Mouse (Mus musculus): ENCODE data around the gene Xxylt1.

GRCm38 (mm10) chr16:30984101-30984500, 97.1 kb downstream of the Xxylt1 start:
- TF ChIP-seq POLR2A (IDR thresholded peaks at IDR 0.05; ENCODE audit: borderline replicate concordance, control insufficient read depth, low read depth, low read length) (no peak), CTCF (IDR thresholded peaks at IDR 0.05; ENCODE audit: control insufficient read depth, insufficient read depth, low read length) (no peak)
